Comparison of ENCODE assay signal across 8 mouse cellular contexts in genomic region chr4:132532496-132532895, GRCm38 (mm10). TPM values are rescaled to one million over a fixed set of nuclear protein-coding genes. Genes with fewer than 3 reads are reported as not detected.
DNase-seq lines count a peak whose midpoint lies in the region; ATAC-seq and TF ChIP-seq lines count a peak whose summit lies in the region.

No protein-coding gene starts in this region.

- no peak for TF ChIP-seq CTCF in bone marrow, adult 2 months (IDR thresholded peaks at IDR 0.05; ENCODE audit: control insufficient read depth, insufficient read depth, low read length)
- TF ChIP-seq CTCF in kidney, postnatal 0 days (IDR thresholded peaks at IDR 0.05; ENCODE audit: low read depth), result no peak
- no peak for TF ChIP-seq CTCF in midbrain, postnatal 0 days (IDR thresholded peaks at IDR 0.05)

- no peak for TF ChIP-seq POLR2A in bone marrow, adult 2 months (IDR thresholded peaks at IDR 0.05; ENCODE audit: borderline replicate concordance, control insufficient read depth, low read depth, low read length)

- no peaks in the 10 kb centered on the region for H3K9me3 ChIP-seq in kidney, postnatal 0 days (replicated peaks; ENCODE audit: low read length)
- no peaks in the 10 kb centered on the region for H3K9me3 ChIP-seq in midbrain, postnatal 0 days (ENCODE audit: low read length)

- peak overlapping the region; percentile 95 for H3K4me2 ChIP-seq in kidney, postnatal 0 days (ENCODE audit: low read length)
- peak overlapping the region; percentile 63 for H3K4me2 ChIP-seq in midbrain, postnatal 0 days (ENCODE audit: low read depth, low read length, poor library complexity, severe bottlenecking)

- ATAC-seq in frontal cortex, adult (ENCODE audit: low TSS enrichment), result peak; percentile 13; the same call in 1 of the 2 replicates
- ATAC-seq in kidney, postnatal 0 days (replicated peaks; ENCODE audit: low FRiP score, low read depth), result 0 out of 2 replicates have a peak, but pooled peaks have one; percentile 15
- ATAC-seq in midbrain, postnatal 0 days (ENCODE audit: low FRiP score), result peak; percentile 10; the same call in 1 of the 2 replicates

- peaks cover 12% of the 10 kb centered on the region; the same call in 1 of the 2 replicates for H3K36me3 ChIP-seq in kidney, postnatal 0 days (ENCODE audit: insufficient read depth, low read length)
- H3K36me3 ChIP-seq in midbrain, postnatal 0 days (ENCODE audit: insufficient read depth, low read length), result peaks cover 8% of the 10 kb centered on the region; the same call in 1 of the 2 replicates

- WGBS in bone marrow, adult 2 months, result 4% methylated on average over 5 of the region's 5 CpGs
- 3% methylated on average over 5 of the region's 5 CpGs for WGBS in kidney, postnatal 0 days
- WGBS in midbrain, postnatal 0 days, result 20% methylated on average over 5 of the region's 5 CpGs

- intact Hi-C loops in left cerebral cortex, postnatal 10 days (cut with DNase I), result no loop called here

- H3K27me3 ChIP-seq in kidney, postnatal 0 days (ENCODE audit: insufficient read depth, low read length), result no peaks in the 10 kb centered on the region
- H3K27me3 ChIP-seq in midbrain, postnatal 0 days (ENCODE audit: insufficient read depth, low read length), result no peaks in the 10 kb centered on the region

- H3K27ac ChIP-seq in bone marrow, adult 2 months (ENCODE audit: control insufficient read depth, insufficient read depth, low read depth, low read length, poor library complexity), result peak overlapping the region; percentile 82
- peak overlapping the region; percentile 96 for H3K27ac ChIP-seq in kidney, postnatal 0 days
- peak overlapping the region; percentile 98 for H3K27ac ChIP-seq in midbrain, postnatal 0 days (ENCODE audit: low read depth, low read length)

- H3K9ac ChIP-seq in kidney, postnatal 0 days (ENCODE audit: low read depth, low read length), result peak overlapping the region; percentile 87
- H3K9ac ChIP-seq in midbrain, postnatal 0 days (replicated peaks; ENCODE audit: low read length, poor library complexity, severe bottlenecking), result peak overlapping the region; percentile 94

- peak overlapping the region; percentile 81 for H3K4me3 ChIP-seq in bone marrow, adult 2 months (replicated peaks; ENCODE audit: control insufficient read depth, low read depth, low read length)
- H3K4me3 ChIP-seq in kidney, postnatal 0 days (replicated peaks; ENCODE audit: low read depth, low read length), result peak overlapping the region; percentile 84
- H3K4me3 ChIP-seq in midbrain, postnatal 0 days (ENCODE audit: low read depth, low read length), result peak overlapping the region; percentile 66

- H3K4me1 ChIP-seq in bone marrow, adult 2 months (ENCODE audit: control insufficient read depth, insufficient read depth, low read length), result peaks cover 8% of the 10 kb centered on the region
- H3K4me1 ChIP-seq in kidney, postnatal 0 days (replicated peaks; ENCODE audit: insufficient read depth, low read length), result peaks cover 7% of the 10 kb centered on the region; the same call in 1 of the 2 replicates
- H3K4me1 ChIP-seq in midbrain, postnatal 0 days (ENCODE audit: insufficient read depth, low read length), result peaks cover 9% of the 10 kb centered on the region; the same call in 1 of the 2 replicates

- no peak for DNase-seq in frontal cortex, postnatal 14 days (ENCODE audit: low spot score in 2 of 2)
- DNase-seq in heart, adult 9 months (ENCODE audit: low spot score in 2 of 2), result peak; percentile 45 to 56
- DNase-seq in kidney, postnatal 0 days (ENCODE audit: low spot score), result peak; percentile 56
- peak; percentile 45 for DNase-seq in midbrain, postnatal 0 days (ENCODE audit: low spot score)
- no peak for DNase-seq in left cerebral cortex, postnatal 10 days (ENCODE audit: extremely low spot score in 1 of 2, low spot score in 2 of 2)
- DNase-seq in thymus, postnatal 25 days, result no peak

RNA-seq across cellular contexts. Expression of gene Atpif1, which starts 1.0 kb away (rescaled TPM):
- polyA plus RNA-seq in bone marrow, adult 2 months (2011; ENCODE audit: insufficient read depth, insufficient read length, low replicate concordance, missing spikeins), result 886 and 890 TPM in 2 replicates
- polyA plus RNA-seq in kidney, postnatal 0 days (2015; fragmentation: Nextera tagmentation; extraction: Ambion mirVana), result 1,652 and 1,801 TPM in 2 replicates
- total RNA-seq in midbrain, postnatal 0 days (2014; rRNA removed), result 800 and 923 TPM in 2 replicates
- 1,645 and 1,681 TPM in 2 replicates for polyA plus RNA-seq in midbrain, postnatal 0 days (2015; fragmentation: Nextera tagmentation; extraction: Ambion mirVana)
- total RNA-seq in left cerebral cortex, postnatal 10 days (2021), result 100 to 1,000 TPM; 662 to 668 TPM

RNA-seq across cellular contexts. Expression of gene Dnajc8, which starts 2.9 kb away (rescaled TPM):
- 128 and 173 TPM in 2 replicates for polyA plus RNA-seq in bone marrow, adult 2 months (2011; ENCODE audit: insufficient read depth, insufficient read length, low replicate concordance, missing spikeins)
- 162 and 170 TPM in 2 replicates for polyA plus RNA-seq in kidney, postnatal 0 days (2015; fragmentation: Nextera tagmentation; extraction: Ambion mirVana)
- 89.1 and 101 TPM in 2 replicates for total RNA-seq in midbrain, postnatal 0 days (2014; rRNA removed)
- 168 and 169 TPM in 2 replicates for polyA plus RNA-seq in midbrain, postnatal 0 days (2015; fragmentation: Nextera tagmentation; extraction: Ambion mirVana)
- total RNA-seq in left cerebral cortex, postnatal 10 days (2021), result 10 to 100 TPM; 74.6 to 83.5 TPM

RNA-seq across cellular contexts. Expression of gene Sesn2, which starts 22.2 kb away (rescaled TPM):
- polyA plus RNA-seq in bone marrow, adult 2 months (2011; ENCODE audit: insufficient read depth, insufficient read length, low replicate concordance, missing spikeins), result 5.4 and 20.0 TPM in 2 replicates
- polyA plus RNA-seq in kidney, postnatal 0 days (2015; fragmentation: Nextera tagmentation; extraction: Ambion mirVana), result 18.1 and 20.1 TPM in 2 replicates
- total RNA-seq in midbrain, postnatal 0 days (2014; rRNA removed), result 21.4 and 21.6 TPM in 2 replicates
- 17.7 and 18.2 TPM in 2 replicates for polyA plus RNA-seq in midbrain, postnatal 0 days (2015; fragmentation: Nextera tagmentation; extraction: Ambion mirVana)
- 10 to 100 TPM; 10.3 to 13.0 TPM for total RNA-seq in left cerebral cortex, postnatal 10 days (2021)

RNA-seq across cellular contexts. Expression of gene Ptafr, which starts 31.4 kb away (rescaled TPM):
- polyA plus RNA-seq in bone marrow, adult 2 months (2011; ENCODE audit: insufficient read depth, insufficient read length, low replicate concordance, missing spikeins), result 3.2 and 6.7 TPM in 2 replicates
- 0.64 and 0.75 TPM in 2 replicates for polyA plus RNA-seq in kidney, postnatal 0 days (2015; fragmentation: Nextera tagmentation; extraction: Ambion mirVana)
- 0.66 and 1.1 TPM in 2 replicates for total RNA-seq in midbrain, postnatal 0 days (2014; rRNA removed)
- polyA plus RNA-seq in midbrain, postnatal 0 days (2015; fragmentation: Nextera tagmentation; extraction: Ambion mirVana), result 0.26 and 0.56 TPM in 2 replicates
- total RNA-seq in left cerebral cortex, postnatal 10 days (2021), result 1 to 10 TPM; 1.3 to 1.6 TPM

Comparison
In these comparisons a context has a peak if more than half of its experiments do, and no peak if none do; other contexts are left out.
1. DNase-seq: peak in heart, adult 9 months (2 of 2), kidney, postnatal 0 days (single experiment) and midbrain, postnatal 0 days (single experiment); none in frontal cortex, postnatal 14 days (0 of 2), left cerebral cortex, postnatal 10 days (0 of 2) and thymus, postnatal 25 days (single experiment).
2. Peak in every context shown above with its lines, with median percentiles within 50 percentile points of each other: ATAC-seq, H3K27ac ChIP-seq and H3K4me3 ChIP-seq.